Mouse (Mus musculus) midbrain, postnatal 0 days (tissue): Measurements from ENCODE around the gene Serpinb1a. TPM values are rescaled to one million over a fixed set of nuclear protein-coding genes. Genes with fewer than 3 reads are reported as not detected.
"Not testable (repeated sequence)": the region's sequence is repeated elsewhere in the genome, so short reads cannot be mapped to it uniquely, and the experiment has no call there.

Experiments
- ATAC-seq: fragments of 200-750 bp; cut with Nextera tagmentation; 2 replicates; pipeline ENCODE4 v1.8.0; 2017; ENCODE audit warnings: moderate number of reproducible peaks, mild to moderate bottlenecking, moderate TSS enrichment, moderate library complexity; ENCODE audit not compliant: low FRiP score
- DNase-seq: peaks from one replicate; pipeline ENCODE4 v3.0.0-alpha.2; 2015; ENCODE audit warnings: low spot score
- H3K27ac ChIP-seq: fragments of 300-500 bp; sonication (generic); 2 replicates; pipeline ENCODE4 v1.5.1; 2014; ENCODE audit warnings: low read depth, mild to moderate bottlenecking, low read length, mixed read lengths
- H3K27me3 ChIP-seq: fragments of 300-500 bp; sonication (generic); 2 replicates; pipeline ENCODE4 v1.6.1; 2014; ENCODE audit warnings: low read length, control low read depth, mixed read lengths; ENCODE audit not compliant: insufficient read depth
- H3K36me3 ChIP-seq: fragments of 300-500 bp; sonication (generic); 2 replicates; pipeline ENCODE4 v1.6.1; 2014; ENCODE audit warnings: low read length, control low read depth, mixed read lengths; ENCODE audit not compliant: insufficient read depth
- H3K4me1 ChIP-seq: fragments of 300-500 bp; sonication (generic); 2 replicates; pipeline ENCODE4 v1.6.1; 2014; ENCODE audit warnings: mild to moderate bottlenecking, control low read depth, antibody characterized with exemption, low read length, mixed read lengths; ENCODE audit not compliant: insufficient read depth
- H3K4me2 ChIP-seq: fragments of 300-500 bp; sonication (generic); 2 replicates; pipeline ENCODE4 v1.6.1; 2014; ENCODE audit warnings: low read depth, mild to moderate bottlenecking, low read length, mixed read lengths; ENCODE audit not compliant: poor library complexity, severe bottlenecking
- H3K4me3 ChIP-seq: fragments of 300-500 bp; sonication (generic); 2 replicates; pipeline ENCODE4 v1.5.1; 2014; ENCODE audit warnings: low read depth, mild to moderate bottlenecking, low read length, moderate library complexity
- H3K9ac ChIP-seq: fragments of 300-500 bp; sonication (generic); replicated peaks from 2 replicates; pipeline ENCODE4 v1.6.1; 2014; ENCODE audit warnings: mild to moderate bottlenecking, low read length, moderate library complexity, mixed read lengths; ENCODE audit not compliant: poor library complexity, severe bottlenecking
- H3K9me3 ChIP-seq: fragments of 300-500 bp; sonication (generic); 2 replicates; pipeline ENCODE4 v1.6.1; 2016; ENCODE audit warnings: low read length, control low read depth
- CTCF ChIP-seq: IDR thresholded peaks from 2 replicates; pipeline ENCODE4 v1.5.1; 2016; ENCODE audit warnings: antibody characterized with exemption, mild to moderate bottlenecking
- WGBS: fragments of 180-500 bp; shearing (Covaris S2); extraction: QIAGEN DNeasy Blood & Tissue Kit; methylation state at CpG from one replicate; pipeline ENCODE4 v1.1.7; 2014; 5-methylcytosine and 5-hydroxymethylcytosine counted together
- polyA plus RNA-seq: library from polyadenylated mRNA; unstranded; fragments of >200 nt; fragmentation: Nextera tagmentation; extraction: Ambion mirVana; gene quantifications from 2 replicates; pipeline ENCODE4 v1.2.1, GENCODE M21; 2015
- total RNA-seq: library from RNA; depleted of rRNA; stranded (reverse); fragments of >200 nt; gene quantifications from 2 replicates; pipeline ENCODE4 v1.2.3, GENCODE M21; 2014

Gene Serpinb1a
- total and polyA plus RNA-seq, 2 experiments from 2014 or later: 2.0 to 4.9 TPM

GRCm38 (mm10) chr13:32873862-32874261, 22.9 kb upstream of the Serpinb1a start:
- DNase-seq: no peak
- no peak overlapping the region for H3K9ac ChIP-seq
- 79% methylated on average over 1 of the region's 1 CpGs for WGBS
- no peak for ATAC-seq
- no peaks in the 10 kb centered on the region for H3K27me3 ChIP-seq
- no peaks in the 10 kb centered on the region for H3K4me1 ChIP-seq
- H3K36me3 ChIP-seq: no peaks in the 10 kb centered on the region
- no peaks in the 10 kb centered on the region for H3K9me3 ChIP-seq
- no peak overlapping the region for H3K4me3 ChIP-seq
- H3K27ac ChIP-seq: no peak overlapping the region
- H3K4me2 ChIP-seq: no peak overlapping the region
- TF ChIP-seq CTCF: no peak

DNA sequence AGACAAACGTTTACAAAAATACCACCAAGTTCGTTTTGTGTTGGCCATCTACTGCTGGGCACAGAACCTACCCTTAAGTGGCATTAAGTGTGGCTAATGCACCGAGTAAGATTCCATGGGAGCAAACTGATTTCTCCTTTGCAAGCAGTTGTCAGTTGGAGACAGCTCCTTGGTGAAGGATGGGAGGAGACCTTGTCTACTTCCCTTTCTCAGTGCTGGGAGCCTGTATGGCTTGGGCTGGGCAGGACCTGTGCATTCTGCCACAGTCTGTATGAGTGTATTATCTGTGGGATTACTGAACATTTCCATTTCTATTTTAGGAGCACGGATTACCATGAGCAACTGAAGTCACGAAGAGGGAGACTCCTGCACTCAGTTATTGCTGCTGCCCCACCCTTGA, 17.9 kb upstream of the Serpinb1a start:
- H3K4me2 ChIP-seq: no peak overlapping the region
- no peaks in the 10 kb centered on the region for H3K9me3 ChIP-seq
- no peak overlapping the region for H3K9ac ChIP-seq
- no peaks in the 10 kb centered on the region for H3K36me3 ChIP-seq
- DNase-seq: no peak
- no peak overlapping the region for H3K27ac ChIP-seq
- no peak for ATAC-seq
- no peaks in the 10 kb centered on the region for H3K4me1 ChIP-seq
- no peak for TF ChIP-seq CTCF
- no peaks in the 10 kb centered on the region for H3K27me3 ChIP-seq
- 58% methylated on average over 5 of the region's 5 CpGs for WGBS
- no peak overlapping the region for H3K4me3 ChIP-seq

- ATAC-seq, H3K4me3 ChIP-seq, H3K27ac ChIP-seq, H3K9me3 ChIP-seq, DNase-seq, H3K36me3 ChIP-seq, H3K9ac ChIP-seq, H3K4me2 ChIP-seq, H3K4me1 ChIP-seq, H3K27me3 ChIP-seq: not testable (repeated sequence)
- 91% methylated on average over 4 of the region's 4 CpGs for WGBS
Measured at GRCm38 (mm10) chr13:32868233-32868632, 17.2 kb upstream of the Serpinb1a start.

DNA sequence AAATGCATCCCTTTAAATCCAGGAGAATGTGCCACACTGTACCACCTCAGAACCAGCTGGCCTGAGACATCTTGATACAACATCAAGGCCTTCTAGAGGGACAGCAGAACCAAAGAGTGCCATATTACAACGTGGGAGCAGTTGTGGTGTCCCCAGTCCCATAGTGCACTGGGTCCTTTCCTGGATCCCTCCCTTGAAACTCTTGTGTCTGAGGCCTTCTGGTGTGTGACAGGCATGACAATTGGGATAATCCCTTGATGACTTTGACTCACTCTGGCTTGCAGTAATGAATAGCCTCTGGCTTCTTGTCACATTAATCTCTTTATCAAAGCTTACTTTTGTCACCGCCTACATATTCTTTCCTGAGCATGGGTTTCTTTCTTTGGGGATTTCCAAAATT, 16.0 kb upstream of the Serpinb1a start:
- no peak overlapping the region for H3K4me2 ChIP-seq
- no peaks in the 10 kb centered on the region for H3K27me3 ChIP-seq
- H3K36me3 ChIP-seq: no peaks in the 10 kb centered on the region
- no peak overlapping the region for H3K9ac ChIP-seq
- H3K9me3 ChIP-seq: no peaks in the 10 kb centered on the region
- H3K4me1 ChIP-seq: no peaks in the 10 kb centered on the region
- DNase-seq (no peak), ATAC-seq (0 out of 2 replicates have a peak, but pooled peaks have one; percentile 59)
- H3K4me3 ChIP-seq: no peak overlapping the region
- 25% methylated on average over 2 of the region's 2 CpGs for WGBS
- TF ChIP-seq CTCF: no peak
- no peak overlapping the region for H3K27ac ChIP-seq

DNA sequence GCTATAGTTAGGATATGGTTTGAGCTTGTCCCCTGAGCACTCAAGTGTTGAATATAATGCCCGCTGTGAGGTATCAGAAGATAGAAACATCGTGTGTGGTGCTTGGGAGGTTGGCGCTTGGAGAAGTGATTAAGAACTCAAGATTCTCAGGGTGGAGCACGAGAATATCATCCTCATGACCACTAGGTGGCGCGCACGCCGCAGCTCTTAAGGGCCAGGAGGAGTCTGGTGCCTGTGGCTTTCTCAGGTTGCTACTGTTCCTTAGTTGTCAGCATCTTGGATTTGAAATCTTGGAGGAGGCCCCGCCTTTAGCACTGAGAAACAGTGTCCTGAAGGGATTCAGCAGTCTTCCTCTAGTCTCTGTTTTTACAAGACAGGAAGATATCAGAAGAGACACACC, 15.5 kb upstream of the Serpinb1a start:
- Histone ChIP-seq H3K27me3 (no peaks in the 10 kb centered on the region), H3K9ac (no peak overlapping the region), H3K4me3 (no peak overlapping the region), H3K4me2 (no peak overlapping the region), H3K36me3 (no peaks in the 10 kb centered on the region), H3K9me3 (no peaks in the 10 kb centered on the region), H3K4me1 (no peaks in the 10 kb centered on the region), H3K27ac (no peak overlapping the region)
- WGBS: 5% methylated on average over 9 of the region's 9 CpGs
- ATAC-seq (peak; percentile 85), DNase-seq (peak; percentile 85)
- TF ChIP-seq CTCF: peak; percentile 89

DNA sequence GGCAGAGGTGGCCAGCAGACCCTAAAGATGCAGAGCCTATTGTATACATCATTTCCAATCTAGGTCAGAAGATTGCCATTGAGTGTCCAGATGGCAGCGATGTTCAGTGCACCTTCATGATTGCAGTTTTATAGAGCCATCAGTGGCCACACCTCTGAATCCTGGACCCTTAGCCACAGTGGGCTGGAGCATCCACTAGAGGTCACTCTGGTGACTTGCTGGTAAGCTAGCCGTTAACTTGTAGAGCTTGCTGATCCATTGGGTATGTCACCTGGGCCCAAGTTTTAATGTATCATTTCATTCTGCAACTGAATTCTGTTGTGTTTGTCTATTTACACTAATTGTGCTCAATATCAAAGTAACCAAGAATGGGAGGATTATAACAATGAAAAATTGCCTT, 14.6 kb upstream of the Serpinb1a start:
- TF ChIP-seq CTCF: peak; percentile 36; the same call in 1 of the 2 replicates
- ATAC-seq (no peak), DNase-seq (no peak)
- Histone ChIP-seq H3K4me3 (no peak overlapping the region), H3K9ac (no peak overlapping the region), H3K4me1 (no peaks in the 10 kb centered on the region), H3K36me3 (no peaks in the 10 kb centered on the region), H3K4me2 (no peak overlapping the region), H3K9me3 (no peaks in the 10 kb centered on the region), H3K27me3 (no peaks in the 10 kb centered on the region), H3K27ac (no peak overlapping the region)
- WGBS: 65% methylated on average over 2 of the region's 2 CpGs

DNA sequence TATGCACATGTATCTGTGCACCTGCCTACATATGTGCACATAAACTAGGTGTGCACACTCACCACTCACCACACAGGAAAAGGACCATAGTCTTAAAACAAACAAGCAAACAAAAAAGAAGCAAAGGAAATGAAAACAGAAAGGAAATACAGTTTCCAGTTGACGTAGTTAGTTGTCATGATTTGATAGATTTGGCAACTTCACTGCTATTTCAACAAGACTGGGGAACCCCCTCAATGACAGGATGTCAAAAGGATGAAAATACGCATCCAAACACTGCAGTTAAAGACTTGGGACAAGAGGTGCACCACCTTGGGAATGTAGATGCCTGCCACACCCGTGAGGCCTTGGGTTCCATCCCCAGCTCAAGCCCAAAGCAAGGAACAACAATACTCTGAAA, 13.5 kb upstream of the Serpinb1a start:
- H3K4me2 ChIP-seq, H3K9me3 ChIP-seq, H3K27ac ChIP-seq, ATAC-seq, H3K27me3 ChIP-seq, H3K9ac ChIP-seq, DNase-seq, H3K4me1 ChIP-seq, H3K36me3 ChIP-seq, H3K4me3 ChIP-seq: not testable (repeated sequence)
- WGBS: 100% methylated on average over 2 of the region's 3 CpGs
